Mouse (Mus musculus): ENCODE measurements around the gene Arfip1. TPM values are rescaled to one million over a fixed set of nuclear protein-coding genes. Genes with fewer than 3 reads are reported as not detected.

Arfip1 gene
- polyA plus RNA-seq, 1 experiment from 2014 or later, result 22.5 TPM

Other genes with a start within 250 kb of the Arfip1 start
- gene Fhdc1, start 102.2 kb downstream of the Arfip1 start, polyA plus RNA-seq (2015; fragmentation: Nextera tagmentation; extraction: Ambion mirVana), result 5.4 and 7.1 TPM in 2 replicates
- not detected in 2 replicates for gene Tigd4, start 10.9 kb upstream of the Arfip1 start, polyA plus RNA-seq (2015; fragmentation: Nextera tagmentation; extraction: Ambion mirVana)
- gene Tmem154, start 83.6 kb upstream of the Arfip1 start, polyA plus RNA-seq (2015; fragmentation: Nextera tagmentation; extraction: Ambion mirVana), result 0.80 and 1.4 TPM in 2 replicates
- gene Fbxw7, start 232.6 kb upstream of the Arfip1 start, polyA plus RNA-seq (2015; fragmentation: Nextera tagmentation; extraction: Ambion mirVana), result 32.5 and 34.7 TPM in 2 replicates